Mouse (Mus musculus): Measurements from ENCODE around the gene Add3. TPM values are rescaled to one million over a fixed set of nuclear protein-coding genes. Genes with fewer than 3 reads are reported as not detected.

The Add3 gene
- polyA plus RNA-seq, 1 experiment, result 95.8 TPM

GRCm38 (mm10) chr19:53241806-53242205, 101.6 kb downstream of the Add3 start:
- no peak for DNase-seq (ENCODE audit: low spot score)

GRCm38 (mm10) chr19:53243956-53244355, 103.7 kb downstream of the Add3 start:
- no peak for DNase-seq (ENCODE audit: low spot score)

- no peak for DNase-seq (ENCODE audit: low spot score)
Observed at GRCm38 (mm10) chr19:53247558-53247957, 107.3 kb downstream of the Add3 start.

GRCm38 (mm10) chr19:53248023-53248494, 107.8 kb downstream of the Add3 start:
- no peak for DNase-seq (ENCODE audit: low spot score)

- no peak for DNase-seq (ENCODE audit: low spot score)
Observed at GRCm38 (mm10) chr19:53251015-53251414, 110.8 kb downstream of the Add3 start.

GRCm38 (mm10) chr19:53251656-53252055, 111.4 kb downstream of the Add3 start:
- no peak for DNase-seq (ENCODE audit: low spot score)

- no peak for DNase-seq (ENCODE audit: low spot score)
Observed at GRCm38 (mm10) chr19:53252111-53253028, 112.1 kb downstream of the Add3 start.

- DNase-seq (ENCODE audit: low spot score), result no peak
Observed at GRCm38 (mm10) chr19:53256361-53256760, 116.1 kb downstream of the Add3 start.

GRCm38 (mm10) chr19:53256991-53257594, 116.8 kb downstream of the Add3 start:
- no peak for DNase-seq (ENCODE audit: low spot score)

- no peak for DNase-seq (ENCODE audit: low spot score)
Observed at GRCm38 (mm10) chr19:53257631-53258560, 117.7 kb downstream of the Add3 start.

- no peak for DNase-seq (ENCODE audit: low spot score)
Observed at GRCm38 (mm10) chr19:53258740-53259506, 118.7 kb downstream of the Add3 start.

- no peak for DNase-seq (ENCODE audit: low spot score)
Observed at GRCm38 (mm10) chr19:53259541-53259940, 119.3 kb downstream of the Add3 start.

- no peak for DNase-seq (ENCODE audit: low spot score)
Observed at GRCm38 (mm10) chr19:53260261-53260660, 120.0 kb downstream of the Add3 start.

- DNase-seq (ENCODE audit: low spot score), result no peak
Observed at GRCm38 (mm10) chr19:53260828-53261227, 120.6 kb downstream of the Add3 start.

- DNase-seq (ENCODE audit: low spot score), result no peak
Observed at GRCm38 (mm10) chr19:53262061-53262460, 121.8 kb downstream of the Add3 start.

GRCm38 (mm10) chr19:53263859-53264733, 123.9 kb downstream of the Add3 start:
- no peak for DNase-seq (ENCODE audit: low spot score)

- DNase-seq (ENCODE audit: low spot score), result no peak
Observed at GRCm38 (mm10) chr19:53264821-53265727, 124.8 kb downstream of the Add3 start.

GRCm38 (mm10) chr19:53267305-53267704, 127.1 kb downstream of the Add3 start:
- DNase-seq (ENCODE audit: low spot score), result no peak
